Mouse (Mus musculus) intestine, embryonic 16.5 days (tissue): Measurements from ENCODE around the gene Llgl2. TPM values are rescaled to one million over a fixed set of nuclear protein-coding genes. Genes with fewer than 3 reads are reported as not detected.

Source experiments
- ATAC-seq: fragments of 200-750 bp; cut with Nextera tagmentation; 2 replicates; pipeline ENCODE4 v1.8.0; 2017; ENCODE audit warnings: moderate TSS enrichment, moderate library complexity
- H3K27ac ChIP-seq: fragments of 300-500 bp; sonication (generic); 2 replicates; pipeline ENCODE4 v1.5.1; 2014; ENCODE audit warnings: mild to moderate bottlenecking, low read length
- H3K27me3 ChIP-seq: fragments of 300-500 bp; sonication (generic); replicated peaks from 2 replicates; pipeline ENCODE4 v1.6.1; 2014; ENCODE audit warnings: low read length, control low read depth, mixed read lengths; ENCODE audit not compliant: control insufficient read depth, insufficient read depth
- H3K36me3 ChIP-seq: fragments of 300-500 bp; sonication (generic); 2 replicates; pipeline ENCODE4 v1.6.1; 2014; ENCODE audit warnings: low read length, control low read depth; ENCODE audit not compliant: control insufficient read depth, insufficient read depth
- H3K4me1 ChIP-seq: fragments of 300-500 bp; sonication (generic); 2 replicates; pipeline ENCODE4 v1.6.1; 2014; ENCODE audit warnings: low read length, control low read depth, mixed read lengths; ENCODE audit not compliant: control insufficient read depth, insufficient read depth
- H3K4me2 ChIP-seq: fragments of 300-500 bp; sonication (generic); 2 replicates; pipeline ENCODE4 v1.6.1; 2014; ENCODE audit warnings: low read depth, low read length, control low read depth
- H3K4me3 ChIP-seq: fragments of 300-500 bp; sonication (generic); 2 replicates; pipeline ENCODE4 v1.5.1; 2014; ENCODE audit warnings: mild to moderate bottlenecking, low read length
- H3K9ac ChIP-seq: fragments of 300-500 bp; sonication (generic); 2 replicates; pipeline ENCODE4 v1.6.1; 2014; ENCODE audit warnings: low read depth, low read length
- H3K9me3 ChIP-seq: fragments of 300-500 bp; sonication (generic); 2 replicates; pipeline ENCODE4 v1.6.1; 2016; ENCODE audit warnings: low read length, control low read depth; ENCODE audit not compliant: control insufficient read depth
- WGBS: fragments of 180-500 bp; shearing (Covaris S2); extraction: QIAGEN DNeasy Blood & Tissue Kit; methylation state at CpG from one replicate; pipeline ENCODE4 v1.1.7; 2014; 5-methylcytosine and 5-hydroxymethylcytosine counted together
- polyA plus RNA-seq: library from polyadenylated mRNA; unstranded; fragments of >200 nt; fragmentation: Nextera tagmentation; extraction: Ambion mirVana; gene quantifications from 2 replicates; pipeline ENCODE4 v1.2.1, GENCODE M21; 2015

Gene Llgl2
- polyA plus RNA-seq, 1 experiment from 2014 or later: 102 TPM

GRCm38 (mm10) chr11:115831518-115831917 lies 7.7 kb downstream of the Llgl2 start:
- 0 out of 2 replicates have a peak overlapping the region, but pooled peaks have one; percentile 18 for H3K9ac ChIP-seq
- no peak for ATAC-seq
- WGBS: 42% methylated on average over 3 of the region's 3 CpGs
- H3K27me3 ChIP-seq: no peaks in the 10 kb centered on the region
- H3K36me3 ChIP-seq: no peaks in the 10 kb centered on the region
- H3K4me2 ChIP-seq: peak overlapping the region; percentile 10; the same call in 1 of the 2 replicates
- H3K9me3 ChIP-seq: no peaks in the 10 kb centered on the region
- H3K4me3 ChIP-seq: no peak overlapping the region
- H3K27ac ChIP-seq: peak overlapping the region; percentile 43
- peaks cover 86% of the 10 kb centered on the region for H3K4me1 ChIP-seq

- 48% methylated on average over 6 of the region's 6 CpGs for WGBS
- no peaks in the 10 kb centered on the region for H3K27me3 ChIP-seq
- H3K9ac ChIP-seq: peak overlapping the region; percentile 38; the same call in 1 of the 2 replicates
- H3K36me3 ChIP-seq: no peaks in the 10 kb centered on the region
- H3K4me3 ChIP-seq: no peak overlapping the region
- ATAC-seq: no peak
- H3K4me2 ChIP-seq: peak overlapping the region; percentile 30; the same call in 1 of the 2 replicates
- H3K4me1 ChIP-seq: peaks cover 89% of the 10 kb centered on the region
- H3K27ac ChIP-seq: peak overlapping the region; percentile 47
- no peaks in the 10 kb centered on the region for H3K9me3 ChIP-seq
Measured at GRCm38 (mm10) chr11:115832064-115832463, 8.2 kb downstream of the Llgl2 start.

GRCm38 (mm10) chr11:115832523-115832922 lies 8.7 kb downstream of the Llgl2 start:
- Histone ChIP-seq H3K27ac (peak overlapping the region; percentile 47), H3K4me1 (peaks cover 89% of the 10 kb centered on the region), H3K4me2 (peak overlapping the region; percentile 30), H3K4me3 (no peak overlapping the region), H3K9ac (peak overlapping the region; percentile 38), H3K9me3 (no peaks in the 10 kb centered on the region), H3K36me3 (no peaks in the 10 kb centered on the region), H3K27me3 (no peaks in the 10 kb centered on the region)
- peak; percentile 43 for ATAC-seq
- 13% methylated on average over 8 of the region's 8 CpGs for WGBS

GRCm38 (mm10) chr11:115833021-115833513 lies 9.2 kb downstream of the Llgl2 start:
- 18% methylated on average over 8 of the region's 8 CpGs for WGBS
- H3K4me3 ChIP-seq: no peak overlapping the region
- H3K9me3 ChIP-seq: no peaks in the 10 kb centered on the region
- peak; percentile 30; the same call in 1 of the 2 replicates for ATAC-seq
- peak overlapping the region; percentile 30 for H3K4me2 ChIP-seq
- no peaks in the 10 kb centered on the region for H3K36me3 ChIP-seq
- H3K27me3 ChIP-seq: no peaks in the 10 kb centered on the region
- H3K27ac ChIP-seq: peak overlapping the region; percentile 47
- peak overlapping the region; percentile 38 for H3K9ac ChIP-seq
- peaks cover 91% of the 10 kb centered on the region for H3K4me1 ChIP-seq

GRCm38 (mm10) chr11:115834033-115834432 lies 10.2 kb downstream of the Llgl2 start:
- H3K4me3 ChIP-seq: no peak overlapping the region
- H3K4me1 ChIP-seq: peaks cover 94% of the 10 kb centered on the region
- 57% methylated on average over 6 of the region's 6 CpGs for WGBS
- ATAC-seq: no peak
- 0 out of 2 replicates have a peak overlapping the region, but pooled peaks have one; percentile 15 for H3K9ac ChIP-seq
- no peak overlapping the region for H3K4me2 ChIP-seq
- H3K27me3 ChIP-seq: no peaks in the 10 kb centered on the region
- peak overlapping the region; percentile 34; the same call in 1 of the 2 replicates for H3K27ac ChIP-seq
- no peaks in the 10 kb centered on the region for H3K36me3 ChIP-seq
- no peaks in the 10 kb centered on the region for H3K9me3 ChIP-seq

GRCm38 (mm10) chr11:115836656-115837395 lies 13.0 kb downstream of the Llgl2 start:
- H3K4me1 ChIP-seq: peaks cover 89% of the 10 kb centered on the region
- no peaks in the 10 kb centered on the region for H3K9me3 ChIP-seq
- H3K4me2 ChIP-seq: peak overlapping the region; percentile 21; the same call in 1 of the 2 replicates
- 41% methylated on average over 11 of the region's 11 CpGs for WGBS
- H3K27ac ChIP-seq: peak overlapping the region; percentile 77
- no peaks in the 10 kb centered on the region for H3K27me3 ChIP-seq
- H3K9ac ChIP-seq: peak overlapping the region; percentile 34
- H3K4me3 ChIP-seq: no peak overlapping the region; the same call in 1 of the 2 replicates
- H3K36me3 ChIP-seq: no peaks in the 10 kb centered on the region
- ATAC-seq: peak; percentile 31

- WGBS: 87% methylated on average over 22 of the region's 22 CpGs
- no peak for ATAC-seq
- no peaks in the 10 kb centered on the region for H3K27me3 ChIP-seq
- H3K9ac ChIP-seq: peak overlapping the region; percentile 25; the same call in 1 of the 2 replicates
- H3K9me3 ChIP-seq: no peaks in the 10 kb centered on the region
- no peak overlapping the region for H3K4me3 ChIP-seq
- no peaks in the 10 kb centered on the region for H3K36me3 ChIP-seq
- peaks cover 89% of the 10 kb centered on the region for H3K4me1 ChIP-seq
- H3K27ac ChIP-seq: peak overlapping the region; percentile 83
- 0 out of 2 replicates have a peak overlapping the region, but pooled peaks have one; percentile 25 for H3K4me2 ChIP-seq
Measured at GRCm38 (mm10) chr11:115837606-115838345, 13.9 kb downstream of the Llgl2 start.

GRCm38 (mm10) chr11:115838895-115839311 lies 15.1 kb downstream of the Llgl2 start:
- Histone ChIP-seq H3K36me3 (no peaks in the 10 kb centered on the region), H3K4me1 (peaks cover 82% of the 10 kb centered on the region), H3K27me3 (no peaks in the 10 kb centered on the region), H3K4me2 (peak overlapping the region; percentile 25), H3K9me3 (no peaks in the 10 kb centered on the region), H3K27ac (peak overlapping the region; percentile 83), H3K4me3 (no peak overlapping the region), H3K9ac (0 out of 2 replicates have a peak overlapping the region, but pooled peaks have one; percentile 42)
- WGBS: 26% methylated on average over 4 of the region's 4 CpGs
- ATAC-seq: peak; percentile 38

GRCm38 (mm10) chr11:115839732-115840131 lies 15.9 kb downstream of the Llgl2 start:
- no peaks in the 10 kb centered on the region for H3K27me3 ChIP-seq
- no peaks in the 10 kb centered on the region for H3K9me3 ChIP-seq
- WGBS: 57% methylated on average over 3 of the region's 3 CpGs
- peaks cover 81% of the 10 kb centered on the region for H3K4me1 ChIP-seq
- no peak overlapping the region for H3K4me3 ChIP-seq
- H3K4me2 ChIP-seq: peak overlapping the region; percentile 25
- H3K27ac ChIP-seq: peak overlapping the region; percentile 83
- peak overlapping the region; percentile 42; the same call in 1 of the 2 replicates for H3K9ac ChIP-seq
- peaks cover 4% of the 10 kb centered on the region; the same call in 1 of the 2 replicates for H3K36me3 ChIP-seq
- 0 out of 2 replicates have a peak, but pooled peaks have one; percentile 10 for ATAC-seq
